Mouse (Mus musculus) Patski (cell line): ENCODE data around the gene Phyhd1. TPM values are rescaled to one million over a fixed set of nuclear protein-coding genes. Genes with fewer than 3 reads are reported as not detected.
A peak's percentile ranks its signal among the peaks of the same experiment; 100 is the strongest.

Experiments
- ATAC-seq: fragments of 100-300 bp; one replicate; pipeline ENCODE4 v1.8.0; 2021
- CTCF ChIA-PET: fragments of 350-600 bp; sonication (Branson Sonifier 250); formaldehyde crosslinking; loops from one replicate; lab custom pipeline; 2022; ENCODE audit warnings: inconsistent platforms; lab: Charles Lee
- POLR2A ChIA-PET: fragments of 350-600 bp; sonication (Branson Sonifier 250); formaldehyde crosslinking; loops from one replicate; lab custom pipeline; 2022; ENCODE audit warnings: antibody characterized with exemption, inconsistent platforms; lab: Charles Lee
- DNase-seq: peaks from one replicate; pipeline ENCODE4 v3.0.0-alpha.2; 2011; ENCODE audit warnings: low read depth, low spot score
- H3K27me3 ChIP-seq: fragments of 371-371 bp; one replicate; pipeline ENCODE4 v1.5.1; 2021
- CTCF ChIP-seq: fragments of 100-300 bp; IDR thresholded peaks from one replicate; pipeline ENCODE4 v1.5.1; 2021
- in situ Hi-C: fragments of 300-500 bp; cut with MboI; formaldehyde crosslinking; loops from 3 replicates; pipeline ENCODE4 v1.11.1; 2018; ENCODE audit warnings: low pct_unique_long_range_greater_than_20kb, mixed read lengths
- polyA plus RNA-seq: library from polyadenylated mRNA; unstranded; gene quantifications from one replicate; pipeline ENCODE4 v1.2.3, GENCODE M21; 2021

Phyhd1 gene
- polyA plus RNA-seq, 1 experiment from 2014 or later, result 22.4 TPM

GRCm38 (mm10) chr2:30242509-30242908 is 23.5 kb upstream of the Phyhd1 start:
- TF ChIP-seq CTCF, result no peak
- ChIA-PET CTCF (interaction anchor here (1.3 kb wide), 1 partner anchor 14 kb away, joined by 4 read pairs; no protein-coding TSS in a partner anchor), POLR2A (interaction anchor here (1.5 kb wide), 1 partner anchor 27 kb away, joined by 3 read pairs; no protein-coding TSS in a partner anchor)
- ATAC-seq (peak; percentile 41), DNase-seq (no peak)
- no peaks in the 10 kb centered on the region for H3K27me3 ChIP-seq
- in situ Hi-C loops, result no loop called here

GRCm38 (mm10) chr2:30243391-30243790 is 22.6 kb upstream of the Phyhd1 start:
- ChIA-PET POLR2A (no interaction called here), CTCF (no interaction called here)
- TF ChIP-seq CTCF, result no peak
- ATAC-seq (no peak), DNase-seq (no peak)
- in situ Hi-C loops, result no loop called here
- no peaks in the 10 kb centered on the region for H3K27me3 ChIP-seq

GRCm38 (mm10) chr2:30244595-30245178 is 21.3 kb upstream of the Phyhd1 start:
- ChIA-PET POLR2A (no interaction called here), CTCF (no interaction called here)
- DNase-seq, result no peak
- in situ Hi-C loops, result no loop called here
- no peaks in the 10 kb centered on the region for H3K27me3 ChIP-seq
- no peak for TF ChIP-seq CTCF
- ATAC-seq, result no peak

GRCm38 (mm10) chr2:30247036-30247435 is 19.0 kb upstream of the Phyhd1 start:
- no peak for TF ChIP-seq CTCF
- no peaks in the 10 kb centered on the region for H3K27me3 ChIP-seq
- POLR2A ChIA-PET, result no interaction called here
- in situ Hi-C loops, result no loop called here
- CTCF ChIA-PET, result no interaction called here
- ATAC-seq (no peak), DNase-seq (no peak)

- DNase-seq (no peak), ATAC-seq (no peak)
- ChIA-PET POLR2A (no interaction called here), CTCF (no interaction called here)
- H3K27me3 ChIP-seq, result no peaks in the 10 kb centered on the region
- no peak for TF ChIP-seq CTCF
- in situ Hi-C loops, result no loop called here
These were observed 18.3 kb upstream of the Phyhd1 start for GRCm38 (mm10) chr2:30247681-30248080.

- POLR2A ChIA-PET, result interaction anchor here (0.6 kb wide), 1 partner anchor 23 kb away, joined by 4 read pairs; no protein-coding TSS in a partner anchor
These were observed 16.8 kb upstream of the Phyhd1 start for GRCm38 (mm10) chr2:30249182-30249581.

GRCm38 (mm10) chr2:30250166-30251128 is 15.6 kb upstream of the Phyhd1 start:
- no peak for TF ChIP-seq CTCF
- CTCF ChIA-PET, result no interaction called here
- DNase-seq (no peak), ATAC-seq (no peak)
- in situ Hi-C loops, result no loop called here
- no peaks in the 10 kb centered on the region for H3K27me3 ChIP-seq
- POLR2A ChIA-PET, result interaction anchor here (0.6 to 1.3 kb wide), 2 partner anchors 12 to 36 kb away, joined by 3 to 4 read pairs; partner anchors contain the start of gene Lrrc8a

More at GRCm38 (mm10) chr2:30249182-30249581, 16.8 kb upstream of the Phyhd1 start:
- CTCF ChIA-PET, result no interaction called here
- H3K27me3 ChIP-seq, result no peaks in the 10 kb centered on the region
- DNase-seq (no peak), ATAC-seq (no peak)
- in situ Hi-C loops, result no loop called here
- TF ChIP-seq CTCF, result no peak

GRCm38 (mm10) chr2:30251417-30252104 is 14.4 kb upstream of the Phyhd1 start:
- no peak for DNase-seq
- no peaks in the 10 kb centered on the region for H3K27me3 ChIP-seq
- TF ChIP-seq CTCF, result no peak
- ATAC-seq, result no peak
- ChIA-PET CTCF (no interaction called here), POLR2A (no interaction called here)
- in situ Hi-C loops, result no loop called here

GRCm38 (mm10) chr2:30252521-30252920 is 13.5 kb upstream of the Phyhd1 start:
- no peak for TF ChIP-seq CTCF
- CTCF ChIA-PET, result no interaction called here
- H3K27me3 ChIP-seq, result no peaks in the 10 kb centered on the region
- POLR2A ChIA-PET, result no interaction called here
- in situ Hi-C loops, result no loop called here
- ATAC-seq (no peak), DNase-seq (no peak)

GRCm38 (mm10) chr2:30253809-30254208 is 12.2 kb upstream of the Phyhd1 start:
- POLR2A ChIA-PET, result no interaction called here
- TF ChIP-seq CTCF, result no peak
- DNase-seq (no peak), ATAC-seq (no peak)
- CTCF ChIA-PET, result no interaction called here
- no peaks in the 10 kb centered on the region for H3K27me3 ChIP-seq
- in situ Hi-C loops, result no loop called here
